Mouse (Mus musculus) MEL (cell line): ENCODE results near the gene Vmn2r35. TPM values are rescaled to one million over a fixed set of nuclear protein-coding genes. Genes with fewer than 3 reads are reported as not detected.
"Not testable (repeated sequence)": the region's sequence is repeated elsewhere in the genome, so short reads cannot be mapped to it uniquely, and the experiment has no call there.

ENCODE experiments used
- DNase-seq: peaks from one replicate; pipeline ENCODE4 v3.0.0; 2011; ENCODE audit warnings: low read depth, low spot score
- H3K27ac ChIP-seq: 2 replicates; pipeline ENCODE4 v1.5.1; 2012; ENCODE audit warnings: low read depth, mild to moderate bottlenecking, control low read depth, low read length, moderate library complexity; ENCODE audit not compliant: control insufficient read depth
- H3K27me3 ChIP-seq, 2 experiments: fragments of 150-350 bp in 1 of 2; sonication (generic) in 1 of 2; 2 replicates each; pipeline ENCODE4 v1.6.1; 2012; ENCODE audit warnings: low read length in 2 of 2, mild to moderate bottlenecking in 2 of 2, improper control_type of control experiment in 1 of 2, moderate library complexity in 1 of 2; ENCODE audit not compliant: insufficient read depth in 2 of 2, control insufficient read depth in 1 of 2
- H3K36me3 ChIP-seq, 2 experiments: 2 replicates each; pipeline ENCODE4 v1.6.1; 2012 to 2014; ENCODE audit warnings: low read length in 2 of 2, improper control_type of control experiment in 1 of 2, inconsistent platforms in 1 of 2, mild to moderate bottlenecking in 1 of 2; ENCODE audit not compliant: insufficient read depth in 2 of 2, control insufficient read depth in 1 of 2
- H3K4me1 ChIP-seq, 2 experiments: fragments of 150-350 bp in 1 of 2; sonication (generic) in 1 of 2; 2 replicates each; pipeline ENCODE4 v1.6.1; 2012; ENCODE audit warnings: low read length in 2 of 2, improper control_type of control experiment in 1 of 2, mild to moderate bottlenecking in 1 of 2; ENCODE audit not compliant: insufficient read depth in 2 of 2, control insufficient read depth in 1 of 2
- H3K4me3 ChIP-seq, 2 experiments: fragments of 150-350 bp in 1 of 2; sonication (generic) in 1 of 2; 2 replicates each; pipeline ENCODE4 v1.5.1; 2012; ENCODE audit warnings: low read depth in 2 of 2, low read length in 2 of 2, mild to moderate bottlenecking in 2 of 2, moderate library complexity in 2 of 2, control low read depth in 1 of 2, improper control_type of control experiment in 1 of 2; ENCODE audit not compliant: control insufficient read depth in 1 of 2, insufficient read depth in 1 of 2
- H3K79me2 ChIP-seq: 2 replicates; pipeline ENCODE4 v1.6.1; 2012; ENCODE audit warnings: mild to moderate bottlenecking, low read length, moderate library complexity; ENCODE audit not compliant: control insufficient read depth, poor library complexity, insufficient read depth
- H3K9ac ChIP-seq: 2 replicates; pipeline ENCODE4 v1.6.1; 2012; ENCODE audit warnings: low read depth, mild to moderate bottlenecking, control low read depth, low read length, moderate library complexity; ENCODE audit not compliant: control insufficient read depth, poor library complexity, severe bottlenecking
- H3K9me3 ChIP-seq: fragments of 150-350 bp; sonication (generic); replicated peaks from 2 replicates; pipeline ENCODE4 v1.6.1; 2012; ENCODE audit warnings: mild to moderate bottlenecking, low read length, improper control_type of control experiment, moderate library complexity; ENCODE audit not compliant: insufficient read depth
- polyA plus RNA-seq, 2 experiments: library from polyadenylated mRNA; stranded (reverse) in 1 of 2; unstranded in 1 of 2; fragments of >175 nt in 1 of 2; fragments of >200 nt in 1 of 2; gene quantifications; 2 replicates each; pipeline versions ENCODE4 v1.2.1 to v1.2.4; 2012; ENCODE audit warnings: low replicate concordance in 2 of 2, low read depth in 1 of 2; ENCODE audit not compliant: insufficient read length in 2 of 2, insufficient read depth in 1 of 2, missing spikeins in 1 of 2
- total RNA-seq: library from RNA; depleted of rRNA; stranded (reverse); fragments of 300-350 nt; gene quantifications from 2 replicates; pipeline ENCODE4 v1.2.3, GENCODE M21; 2012; rRNA removed

Vmn2r35 gene
- total RNA-seq: not detected in 2 replicates
- not detected for polyA plus RNA-seq

DNA sequence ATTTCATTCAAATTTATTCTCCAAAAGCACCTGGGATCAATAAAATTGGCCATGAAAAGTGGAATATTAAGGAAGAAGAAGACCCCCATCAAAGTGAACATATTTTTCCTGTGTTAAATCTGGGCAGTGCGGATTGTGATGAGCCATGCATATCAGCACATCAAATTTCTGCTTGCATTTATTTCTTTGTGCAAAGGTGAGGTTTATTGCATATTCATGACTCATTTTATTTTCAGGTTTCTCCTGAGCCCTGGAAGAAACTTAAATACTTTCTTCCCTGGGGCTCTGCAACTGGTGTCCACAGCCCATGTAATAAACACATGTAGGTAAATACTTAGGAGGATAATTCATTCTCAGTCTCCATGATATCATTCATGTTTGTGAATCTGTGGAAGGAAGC lies at the start of gene Vmn2r35:
TSS of gene Vmn2r35 (minus strand) at position 101 of the 400 bp plus-strand sequence.
- not testable (repeated sequence) for H3K27ac ChIP-seq, H3K9me3 ChIP-seq, H3K79me2 ChIP-seq, H3K4me3 ChIP-seq, H3K4me1 ChIP-seq, H3K27me3 ChIP-seq, H3K36me3 ChIP-seq, DNase-seq, H3K9ac ChIP-seq

GRCm38 (mm10) chr7:7794196-7794595 lies 25.5 kb downstream of the Vmn2r35 start:
- not testable (repeated sequence) for H3K27ac ChIP-seq, H3K9me3 ChIP-seq, H3K36me3 ChIP-seq, H3K79me2 ChIP-seq, H3K9ac ChIP-seq, H3K4me3 ChIP-seq, DNase-seq, H3K4me1 ChIP-seq, H3K27me3 ChIP-seq

Other genes starting within 250 kb of the Vmn2r35 start
- not detected in 2 replicates for gene Vmn2r34, start 130.4 kb downstream of the Vmn2r35 start, total RNA-seq
- gene Vmn2r34, start 130.4 kb downstream of the Vmn2r35 start, polyA plus RNA-seq: not detected
- gene Vmn2r36, start 82.6 kb upstream of the Vmn2r35 start, total RNA-seq: not detected in 2 replicates
- gene Vmn2r36, start 82.6 kb upstream of the Vmn2r35 start, polyA plus RNA-seq: not detected